Mouse (Mus musculus): ENCODE measurements around the gene Ski.

GRCm38 (mm10) chr4:155134686-155135172 is 87.7 kb downstream of the Ski start:
- no peak for TF ChIP-seq POLR2A (IDR thresholded peaks at IDR 0.05; ENCODE audit: borderline replicate concordance, low read depth, low read length)
- TF ChIP-seq CTCF (IDR thresholded peaks at IDR 0.05; ENCODE audit: low read depth, low read length): no peak

Data from bone marrow macrophage, adult 2 months (primary cell).